Comparison of ENCODE assay signal across 9 mouse cellular contexts in genomic region chr11:117949392-117950091, GRCm38 (mm10). TPM values are rescaled to one million over a fixed set of nuclear protein-coding genes. Genes with fewer than 3 reads are reported as not detected.
DNase-seq lines count a peak whose midpoint lies in the region; ATAC-seq lines count a peak whose summit lies in the region.
"Had no signal": no experiment of that assay in that cellular context is flagged by ENCODE, and none has a peak within 500 bp of the region (broad histone marks: within the 10 kb centered on the region; RNA-seq: fewer than 3 reads in every experiment).

No protein-coding gene starts in this region.

- no peaks in the 10 kb centered on the region for H3K36me3 ChIP-seq in intestine, embryonic 14.5 days (ENCODE audit: control insufficient read depth, insufficient read depth, low read length)
- no peaks in the 10 kb centered on the region for H3K36me3 ChIP-seq in liver, embryonic 15.5 days (replicated peaks)
- no peaks in the 10 kb centered on the region for H3K36me3 ChIP-seq in neural tube, embryonic 11.5 days (ENCODE audit: control insufficient read depth, insufficient read depth, low read length)

- H3K4me3 ChIP-seq in brown adipose tissue, adult 24 weeks (ENCODE audit: insufficient read depth, low read depth, low read length): peak overlapping the region; percentile 56
- peak overlapping the region; percentile 28 for H3K4me3 ChIP-seq in intestine, embryonic 14.5 days (ENCODE audit: low read depth, low read length)
- H3K4me3 ChIP-seq in liver, embryonic 15.5 days (replicated peaks): peak overlapping the region; percentile 34
- peak overlapping the region; percentile 15 for H3K4me3 ChIP-seq in neural tube, embryonic 11.5 days (ENCODE audit: low read depth, low read length)

- peak overlapping the region; percentile 73 for H3K27ac ChIP-seq in brown adipose tissue, adult 24 weeks (replicated peaks; ENCODE audit: low read depth, low read length)
- H3K27ac ChIP-seq in intestine, embryonic 14.5 days (ENCODE audit: low read depth): peak overlapping the region; percentile 82
- H3K27ac ChIP-seq in liver, embryonic 15.5 days (replicated peaks): no peak overlapping the region
- no peak overlapping the region for H3K27ac ChIP-seq in neural tube, embryonic 11.5 days (ENCODE audit: low read depth, low read length)
- H3K27ac ChIP-seq: macrophage had no signal

- H3K27me3 ChIP-seq in intestine, embryonic 14.5 days (replicated peaks; ENCODE audit: control insufficient read depth, insufficient read depth, low read length): no peaks in the 10 kb centered on the region
- H3K27me3 ChIP-seq in liver, embryonic 15.5 days: peaks cover 72% of the 10 kb centered on the region
- 0 out of 2 replicates have a peak, but pooled peaks cover 2% of the 10 kb centered on the region for H3K27me3 ChIP-seq in neural tube, embryonic 11.5 days (ENCODE audit: control insufficient read depth, insufficient read depth, low read length)

- ATAC-seq in intestine, embryonic 14.5 days (replicated peaks; ENCODE audit: low FRiP score, low TSS enrichment, low read depth): peak; percentile 79
- 0 out of 2 replicates have a peak, but pooled peaks have one; percentile 36 for ATAC-seq in liver, embryonic 15.5 days (ENCODE audit: insufficient read depth)
- peak; percentile 71 for ATAC-seq in neural tube, embryonic 11.5 days (ENCODE audit: insufficient read depth, low FRiP score, low TSS enrichment)

- peak overlapping the region; percentile 53 for H3K9ac ChIP-seq in intestine, embryonic 14.5 days (ENCODE audit: low read length)
- peak overlapping the region; percentile 27; the same call in 1 of the 2 replicates for H3K9ac ChIP-seq in liver, embryonic 15.5 days
- peak overlapping the region; percentile 33 for H3K9ac ChIP-seq in neural tube, embryonic 11.5 days (ENCODE audit: low read length)

- peak; percentile 53 to 70 for DNase-seq in cerebellum, postnatal 14 days
- DNase-seq in cerebellum, adult 11 months: no peak
- DNase-seq in gastrocnemius, postnatal 4 days (ENCODE audit: low spot score in 2 of 2): peak; percentile 91 to 95
- DNase-seq in intestine, embryonic 14.5 days (ENCODE audit: low spot score): peak; percentile 87
- peak; percentile 84 for DNase-seq in neural tube, embryonic 11.5 days (ENCODE audit: low spot score)
- DNase-seq in yolk sac, embryonic 10.5 days (ENCODE audit: low spot score): peak; percentile 83

- WGBS in intestine, embryonic 14.5 days: 3% methylated on average over 49 of the region's 49 CpGs
- 6% methylated on average over 49 of the region's 49 CpGs for WGBS in liver, embryonic 15.5 days (ENCODE audit: insufficient replicate concordance)
- under 1% methylated on average over 47 of the region's 49 CpGs for WGBS in neural tube, embryonic 11.5 days

- H3K9me3 ChIP-seq in intestine, embryonic 14.5 days (ENCODE audit: control insufficient read depth, low read length): no peaks in the 10 kb centered on the region
- H3K9me3 ChIP-seq in liver, embryonic 15.5 days (replicated peaks): no peaks in the 10 kb centered on the region
- H3K9me3 ChIP-seq in neural tube, embryonic 11.5 days (ENCODE audit: control insufficient read depth, low read length): no peaks in the 10 kb centered on the region

- H3K4me2 ChIP-seq in intestine, embryonic 14.5 days (ENCODE audit: low read length): peak overlapping the region; percentile 66
- H3K4me2 ChIP-seq in liver, embryonic 15.5 days: peak overlapping the region; percentile 65
- peak overlapping the region; percentile 51 for H3K4me2 ChIP-seq in neural tube, embryonic 11.5 days (ENCODE audit: low read depth)

- H3K4me1 ChIP-seq in brown adipose tissue, adult 24 weeks (ENCODE audit: control insufficient read depth, insufficient read depth, insufficient read length, low read length): peaks cover 15% of the 10 kb centered on the region
- peaks cover 21% of the 10 kb centered on the region for H3K4me1 ChIP-seq in intestine, embryonic 14.5 days (replicated peaks; ENCODE audit: control insufficient read depth, insufficient read depth, low read length)
- H3K4me1 ChIP-seq in liver, embryonic 15.5 days (replicated peaks): peaks cover 22% of the 10 kb centered on the region
- H3K4me1 ChIP-seq in neural tube, embryonic 11.5 days (ENCODE audit: control insufficient read depth, insufficient read depth, low read length): peaks cover 9% of the 10 kb centered on the region

RNA-seq across cellular contexts. Expression of gene Socs3, which starts 20.3 kb away (rescaled TPM):
- polyA plus RNA-seq in brown adipose tissue, adult 24 weeks (2012; ENCODE audit: insufficient read depth, insufficient read length, missing spikeins): 2.5 and 6.6 TPM in 2 replicates
- total RNA-seq in gastrocnemius, postnatal 4 days (2021): 10 to 100 TPM; 14.0 to 14.8 TPM
- polyA plus RNA-seq in intestine, embryonic 14.5 days (2014; fragmentation: Nextera tagmentation; extraction: Ambion mirVana): 8.1 and 8.7 TPM in 2 replicates
- polyA plus RNA-seq in liver, embryonic 15.5 days (2015; fragmentation: Nextera tagmentation; extraction: Ambion mirVana): 7.3 and 7.5 TPM in 2 replicates
- 3.7 and 5.1 TPM in 2 replicates for polyA plus RNA-seq in neural tube, embryonic 11.5 days (2014; fragmentation: Nextera tagmentation; extraction: Ambion mirVana)

RNA-seq across cellular contexts. Expression of gene Pgs1, which starts 36.5 kb away (rescaled TPM):
- polyA plus RNA-seq in brown adipose tissue, adult 24 weeks (2012; ENCODE audit: insufficient read depth, insufficient read length, missing spikeins): 13.1 and 15.3 TPM in 2 replicates
- 10 to 100 TPM; 21.6 to 24.6 TPM for total RNA-seq in gastrocnemius, postnatal 4 days (2021)
- 31.6 and 33.8 TPM in 2 replicates for polyA plus RNA-seq in intestine, embryonic 14.5 days (2014; fragmentation: Nextera tagmentation; extraction: Ambion mirVana)
- polyA plus RNA-seq in liver, embryonic 15.5 days (2015; fragmentation: Nextera tagmentation; extraction: Ambion mirVana): 14.6 and 17.6 TPM in 2 replicates
- polyA plus RNA-seq in neural tube, embryonic 11.5 days (2014; fragmentation: Nextera tagmentation; extraction: Ambion mirVana): 40.9 and 45.9 TPM in 2 replicates

Comparison
In these comparisons a context has a peak if more than half of its experiments do, and no peak if none do; other contexts are left out.
1. H3K27ac ChIP-seq: peak in brown adipose tissue, adult 24 weeks (single experiment) and intestine, embryonic 14.5 days (single experiment); none in liver, embryonic 15.5 days (single experiment) and neural tube, embryonic 11.5 days (single experiment).
2. Peak in every context shown above with its lines, with median percentiles within 50 percentile points of each other: H3K4me3 ChIP-seq, ATAC-seq, H3K4me2 ChIP-seq and H3K9ac ChIP-seq.